Mouse (Mus musculus): ENCODE results near the gene Shb.

Shb gene

DNA sequence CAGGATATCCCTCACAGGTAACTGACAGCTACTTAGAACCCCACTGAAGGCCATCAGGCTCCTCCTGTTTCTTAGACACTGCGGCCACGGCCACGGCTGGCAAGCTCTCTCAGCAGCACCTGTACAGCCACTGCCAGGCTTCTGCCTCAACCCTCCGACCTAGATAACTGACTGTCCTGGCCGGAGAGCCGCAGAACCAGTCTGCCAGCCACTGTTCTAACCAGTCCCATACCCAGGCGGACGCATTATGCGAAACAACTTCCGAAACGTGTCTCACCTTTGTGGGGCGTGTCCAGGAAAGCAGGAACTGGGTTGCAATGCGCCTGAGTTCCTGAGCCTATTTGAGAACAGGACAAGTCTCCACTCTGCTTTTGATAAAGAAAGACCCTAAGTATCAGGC is 50.0 kb downstream of the Shb start:
- no peak for DNase-seq (ENCODE audit: low read depth)

DNA sequence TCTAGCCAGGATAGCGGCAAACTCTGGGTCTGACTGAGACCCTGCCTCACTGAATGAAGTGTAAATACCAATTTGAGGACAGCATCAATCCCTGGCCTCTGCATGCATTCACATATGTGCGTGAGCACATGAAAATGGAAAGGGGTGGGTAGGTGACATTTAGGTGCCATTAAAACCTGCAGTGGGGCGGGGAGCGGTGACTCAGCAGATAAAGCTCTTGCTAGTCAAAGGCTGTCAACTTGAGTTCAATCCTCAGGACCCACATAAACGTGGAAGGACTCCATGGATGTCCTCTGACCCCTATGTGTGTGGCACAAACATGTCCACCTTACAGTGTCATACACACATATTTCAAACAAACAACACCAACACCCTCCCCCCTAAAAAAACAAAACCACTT is 50.8 kb downstream of the Shb start:
- no peak for DNase-seq (ENCODE audit: low read depth)

DNA sequence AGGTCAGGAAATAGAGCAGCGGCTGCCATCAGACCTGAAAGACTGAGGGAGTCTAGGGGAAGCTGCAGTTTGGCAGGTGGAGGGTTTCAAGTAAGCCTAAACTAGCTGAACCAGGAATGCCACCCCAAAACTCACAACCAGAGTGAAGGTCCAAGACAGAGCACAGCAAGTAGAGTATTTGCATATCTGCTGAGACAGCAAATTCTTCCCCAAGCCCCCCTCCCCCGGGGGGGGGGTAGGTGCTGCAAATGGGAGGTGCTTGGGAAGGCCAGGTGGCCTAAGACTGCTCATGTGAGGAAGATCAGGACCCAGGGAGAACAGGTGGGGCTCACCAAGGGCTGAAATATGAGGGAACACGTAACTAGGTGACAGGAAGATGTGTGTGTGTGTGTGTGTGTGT is 51.7 kb downstream of the Shb start:
- DNase-seq (ENCODE audit: low read depth): no peak

GRCm38 (mm10) chr4:45479433-45479832 is 52.8 kb downstream of the Shb start:
- DNase-seq (ENCODE audit: low read depth): no peak

DNA sequence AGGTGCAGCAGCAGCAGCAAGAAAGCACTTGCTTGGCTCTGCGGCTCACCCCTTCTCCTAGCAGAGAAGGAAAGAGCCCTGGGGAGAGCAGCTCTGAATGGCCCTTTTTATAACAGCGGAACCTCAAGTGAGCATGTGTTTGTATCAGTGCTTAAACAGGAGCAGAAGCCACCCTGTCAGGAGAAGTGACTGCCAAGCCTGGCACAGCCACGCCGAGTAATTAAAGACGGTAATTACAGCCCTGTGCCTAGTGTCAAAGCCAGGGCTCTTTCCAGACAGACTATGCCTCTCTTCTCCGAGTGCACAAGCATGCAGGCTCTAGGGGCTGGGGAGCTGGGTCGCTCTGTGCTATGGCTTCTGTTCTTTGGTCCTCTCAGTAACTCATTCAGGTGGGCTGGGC is 54.1 kb downstream of the Shb start:
- DNase-seq (ENCODE audit: low read depth): no peak

DNA sequence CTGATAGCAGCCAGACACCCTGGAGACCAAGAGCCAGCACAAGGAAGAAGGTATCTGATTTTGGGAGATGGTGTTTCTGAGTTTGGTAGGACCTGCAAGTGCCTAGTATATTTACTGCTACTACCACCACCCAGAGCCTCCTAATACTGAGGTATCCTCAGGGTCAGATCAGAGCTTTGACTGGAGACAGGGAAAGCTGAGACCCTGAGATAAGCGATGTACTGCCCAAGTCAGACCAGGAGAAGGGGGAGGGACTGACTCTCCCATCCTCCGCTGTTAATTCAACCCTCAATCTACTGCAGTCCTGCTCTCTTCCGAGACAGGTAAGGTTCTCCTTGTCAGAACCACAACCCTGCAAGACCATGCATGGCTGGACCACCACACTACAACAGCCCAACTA is 55.2 kb downstream of the Shb start:
- no peak for DNase-seq (ENCODE audit: low read depth)

DNA sequence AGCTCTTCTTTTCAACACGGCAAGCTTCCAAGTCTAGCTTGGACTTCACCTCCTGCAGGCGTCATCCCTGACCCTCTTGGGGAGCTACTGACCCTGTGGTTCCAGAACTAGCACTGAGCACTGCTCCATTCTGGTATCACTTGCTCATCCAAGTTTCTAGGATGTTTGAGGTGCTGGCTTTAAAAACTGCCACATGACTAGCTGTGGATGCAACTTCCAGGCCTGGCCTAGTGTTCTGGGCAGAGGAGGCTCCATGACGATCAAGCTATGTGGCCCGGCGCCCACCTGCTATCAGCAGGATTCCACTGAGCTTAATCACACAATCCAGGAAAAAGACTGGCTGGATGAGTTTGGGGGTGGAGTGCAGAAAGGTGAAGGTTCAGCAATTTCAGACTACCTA is 57.4 kb downstream of the Shb start:
- no peak for DNase-seq (ENCODE audit: low read depth)

- DNase-seq (ENCODE audit: low read depth): no peak
Measured at GRCm38 (mm10) chr4:45474131-45474530, 58.1 kb downstream of the Shb start.

DNA sequence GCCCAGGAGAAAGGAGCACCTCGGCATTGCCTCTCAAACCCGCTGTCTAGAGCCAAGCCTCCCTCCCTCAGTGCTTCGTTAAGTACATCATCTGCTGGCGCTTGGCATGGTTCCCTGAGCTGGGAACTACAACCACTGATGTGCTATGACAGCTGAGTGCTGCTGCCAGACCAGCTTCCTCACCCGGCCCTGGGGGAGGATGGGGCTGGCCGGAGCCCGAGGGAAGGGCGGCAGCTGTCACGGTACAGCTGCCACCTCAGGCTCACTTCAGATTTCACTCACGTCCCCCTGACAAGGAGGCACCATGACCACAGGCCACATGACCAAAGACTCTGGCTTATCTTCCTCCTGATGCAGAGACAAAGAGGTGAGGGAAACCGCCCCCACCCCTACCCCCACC is 59.1 kb downstream of the Shb start:
- peak; percentile 81 for DNase-seq (ENCODE audit: low read depth)

DNA sequence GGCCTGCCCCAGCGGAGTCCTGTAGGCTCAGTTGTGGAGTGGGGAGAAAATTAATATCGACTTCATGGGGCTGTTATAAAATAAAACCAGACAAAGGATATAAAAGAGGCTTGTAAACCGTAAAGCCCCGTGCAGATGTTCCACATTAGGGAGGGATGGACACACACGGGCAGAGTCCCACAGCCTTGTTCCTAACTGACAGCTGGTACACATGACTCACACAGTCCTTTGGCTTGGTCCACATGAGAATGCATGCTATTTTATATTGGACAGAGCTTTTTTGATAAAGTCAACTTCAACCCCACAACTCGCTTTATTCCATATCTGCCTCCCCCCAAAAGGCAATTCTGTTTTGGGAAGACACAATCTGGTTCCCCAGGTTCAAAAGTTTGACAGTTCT is 59.6 kb downstream of the Shb start:
- DNase-seq (ENCODE audit: low read depth): peak; percentile 28

GRCm38 (mm10) chr4:45471654-45472556 is 60.4 kb downstream of the Shb start:
- peak; percentile 55 for DNase-seq (ENCODE audit: low read depth)

- no peak for DNase-seq (ENCODE audit: low read depth)
Measured at GRCm38 (mm10) chr4:45469057-45469456, 63.2 kb downstream of the Shb start.

- no peak for DNase-seq (ENCODE audit: low read depth)
Measured at GRCm38 (mm10) chr4:45468507-45468906, 63.8 kb downstream of the Shb start.

GRCm38 (mm10) chr4:45467115-45467912 is 65.0 kb downstream of the Shb start:
- DNase-seq (ENCODE audit: low read depth): no peak

GRCm38 (mm10) chr4:45464941-45465340 is 67.3 kb downstream of the Shb start:
- DNase-seq (ENCODE audit: low read depth): no peak

GRCm38 (mm10) chr4:45464528-45464927 is 67.7 kb downstream of the Shb start:
- DNase-seq (ENCODE audit: low read depth): no peak

DNA sequence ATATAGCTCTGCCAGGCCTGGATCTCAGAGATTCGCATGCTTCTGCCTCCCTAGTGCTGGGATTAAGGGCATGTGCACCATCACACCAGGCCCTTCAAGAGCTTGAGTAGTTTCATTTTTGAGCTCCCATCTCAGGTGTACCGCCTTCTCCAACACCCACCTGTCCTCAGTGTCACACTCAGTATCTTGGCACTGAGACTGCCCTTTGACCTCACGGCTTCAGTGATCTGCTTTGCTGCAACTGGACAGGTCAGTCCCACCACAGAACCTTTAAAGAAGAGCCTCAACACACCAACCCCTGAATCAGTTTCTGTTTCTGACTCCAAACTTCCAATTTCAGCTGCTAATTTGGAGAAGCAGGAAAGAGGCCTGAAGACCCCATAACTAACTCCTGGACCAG is 68.1 kb downstream of the Shb start:
- DNase-seq (ENCODE audit: low read depth): no peak

DNA sequence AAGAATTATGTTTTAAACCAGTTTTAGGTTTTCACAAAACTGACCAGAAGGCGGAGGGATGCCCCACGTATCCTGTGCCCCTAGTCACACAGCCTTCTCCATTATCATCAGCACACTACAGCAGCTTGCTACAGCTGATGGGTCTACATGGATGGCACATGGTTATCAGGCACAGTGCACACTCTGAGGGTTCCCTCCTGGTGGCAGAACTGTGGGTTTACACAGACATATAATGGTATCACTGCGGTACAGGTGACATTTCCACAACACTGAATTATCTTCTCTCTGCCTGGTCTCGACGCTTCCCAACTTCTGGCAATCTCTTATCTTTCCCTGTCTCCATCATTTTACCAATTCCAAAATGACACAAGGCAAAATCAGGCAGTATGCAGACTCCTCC is 69.6 kb downstream of the Shb start:
- peak; percentile 10 for DNase-seq (ENCODE audit: low read depth)

DNA sequence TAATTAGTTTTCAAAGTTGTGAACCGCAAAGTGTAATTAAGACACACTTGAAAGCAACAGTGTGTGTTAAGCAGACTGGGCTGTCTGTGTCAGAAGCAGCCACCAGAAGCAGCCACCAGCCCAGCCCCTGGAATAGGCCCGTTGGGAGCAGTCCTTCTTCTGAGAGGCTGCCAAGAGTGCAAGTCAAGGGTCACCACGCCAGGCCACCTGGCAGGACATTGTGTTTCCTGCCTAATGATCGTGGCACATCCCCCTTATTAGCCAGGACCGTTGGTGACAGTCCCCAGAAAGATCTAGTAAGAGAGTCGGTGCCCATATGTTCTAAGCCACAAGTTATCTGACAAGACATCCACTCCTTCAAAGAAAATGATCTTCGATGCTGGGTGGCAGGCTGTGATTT is 70.6 kb downstream of the Shb start:
- peak; percentile 30 for DNase-seq (ENCODE audit: low read depth)

DNA sequence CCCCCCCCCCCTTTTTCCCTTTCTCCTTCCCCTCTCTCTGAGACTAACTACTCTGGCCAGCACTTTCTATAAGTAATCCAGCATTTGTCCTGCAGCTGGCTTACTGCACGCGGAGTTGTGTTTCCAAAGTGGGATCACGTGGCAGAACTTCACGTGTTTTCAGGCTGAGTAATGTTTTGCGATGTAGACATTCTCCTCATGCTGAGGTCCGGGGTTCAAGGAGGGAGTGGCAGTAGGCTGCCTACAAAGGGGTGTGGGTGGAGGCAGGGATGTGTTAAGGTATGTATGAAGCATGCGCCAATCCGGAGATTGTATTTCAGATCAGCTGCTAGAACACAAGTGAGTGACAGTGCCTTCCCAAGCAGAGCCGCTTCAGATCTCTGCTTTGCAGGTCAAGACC is 72.9 kb downstream of the Shb start:
- DNase-seq (ENCODE audit: low read depth): no peak

DNA sequence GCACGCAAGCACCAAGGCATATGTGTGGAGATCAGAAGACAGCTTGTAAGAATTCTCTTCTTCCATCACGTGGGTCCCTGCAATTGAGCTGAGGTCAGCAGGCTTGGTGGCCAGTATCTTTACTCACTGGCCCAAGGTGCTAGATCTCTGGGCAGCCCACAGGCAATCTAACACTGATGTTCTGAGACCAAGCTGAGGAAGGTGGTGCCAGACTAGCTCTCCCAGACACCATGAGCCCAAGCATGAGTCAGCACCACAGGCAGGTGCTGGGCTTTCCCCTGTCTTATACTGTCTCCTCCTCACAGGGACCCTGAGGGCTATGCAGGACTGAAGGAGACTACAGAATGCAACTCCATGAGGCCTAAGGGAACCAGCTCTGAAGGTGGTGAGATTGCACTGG is 74.7 kb downstream of the Shb start:
- DNase-seq (ENCODE audit: low read depth): no peak

- DNase-seq (ENCODE audit: low read depth): no peak
Measured at GRCm38 (mm10) chr4:45455001-45455400, 77.3 kb downstream of the Shb start.

DNA sequence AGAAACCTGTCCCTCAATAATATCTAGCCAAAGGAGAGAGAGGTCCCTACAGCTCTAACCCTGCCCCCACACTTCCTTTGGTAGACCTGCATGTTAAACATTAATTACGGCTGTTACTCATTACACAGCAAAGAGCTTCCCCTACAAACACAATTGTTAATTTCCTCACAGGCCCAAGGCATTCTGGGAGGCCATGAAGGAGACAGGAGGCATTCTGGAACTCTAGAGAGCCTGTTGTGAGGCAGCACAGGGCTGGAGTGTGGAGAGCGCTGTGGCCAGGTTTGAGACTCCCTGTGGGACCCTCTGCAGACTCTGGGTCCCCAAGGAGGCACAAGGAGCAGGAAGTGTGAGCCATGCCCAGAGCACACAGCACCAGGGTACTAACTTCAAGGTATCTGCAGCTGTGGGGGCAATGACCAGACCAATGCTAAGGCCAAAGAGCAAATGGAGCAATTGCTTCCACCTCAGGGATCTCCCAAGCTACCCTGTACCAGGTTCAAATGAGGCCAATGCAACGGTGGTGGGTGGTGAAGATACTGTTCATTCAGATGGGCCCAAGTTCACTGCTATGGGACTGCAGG is 78.9 kb downstream of the Shb start:
- DNase-seq (ENCODE audit: low read depth): no peak
